Mouse (Mus musculus) left cerebral cortex, postnatal 10 days (tissue): Measurements from ENCODE around the gene Pdgfd. TPM values are rescaled to one million over a fixed set of nuclear protein-coding genes. Genes with fewer than 3 reads are reported as not detected.

Experiments
- DNase-seq, 2 experiments: peaks; one replicate each; pipeline ENCODE4 v3.0.0; 2021 to 2022; ENCODE audit warnings: low spot score in 2 of 2, mixed read lengths in 1 of 2; ENCODE audit errors: extremely low spot score in 1 of 2
- intact Hi-C: fragments of 180-260 bp; cut with DNase I; formaldehyde crosslinking; loops from one replicate; pipeline ENCODE4 v1.15.1; 2025
- total RNA-seq, 2 experiments: library from RNA; stranded (reverse); gene quantifications; 2 replicates each; pipeline ENCODE4 v1.2.3; 2021

Pdgfd gene
- total RNA-seq, 2 experiments from 2014 or later: 1.9 to 2.5 TPM

GRCm38 (mm10) chr9:6298547-6298946 lies 130.2 kb downstream of the Pdgfd start:
- no peak for DNase-seq
- intact Hi-C loops: no loop called here

DNA sequence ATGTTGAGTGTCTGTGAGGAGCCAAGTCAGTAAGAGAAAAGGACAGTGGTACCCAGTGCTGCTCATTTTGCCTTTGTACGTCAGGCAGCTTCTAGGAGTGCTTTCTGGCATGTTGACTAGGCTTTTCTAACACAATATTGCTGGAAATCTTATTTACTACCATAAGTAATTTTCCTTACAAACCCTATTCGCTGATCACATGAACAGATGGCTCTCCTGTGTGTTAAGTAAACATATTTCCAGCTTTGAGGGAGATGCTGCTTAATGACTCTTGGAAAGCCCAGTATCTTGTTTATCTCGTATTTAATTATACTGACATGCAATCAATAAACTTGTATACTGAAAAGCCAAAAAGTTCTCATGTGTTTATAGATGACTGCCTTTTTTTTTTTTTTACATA lies 133.7 kb downstream of the Pdgfd start:
- intact Hi-C loops: no loop called here
- no peak for DNase-seq

DNA sequence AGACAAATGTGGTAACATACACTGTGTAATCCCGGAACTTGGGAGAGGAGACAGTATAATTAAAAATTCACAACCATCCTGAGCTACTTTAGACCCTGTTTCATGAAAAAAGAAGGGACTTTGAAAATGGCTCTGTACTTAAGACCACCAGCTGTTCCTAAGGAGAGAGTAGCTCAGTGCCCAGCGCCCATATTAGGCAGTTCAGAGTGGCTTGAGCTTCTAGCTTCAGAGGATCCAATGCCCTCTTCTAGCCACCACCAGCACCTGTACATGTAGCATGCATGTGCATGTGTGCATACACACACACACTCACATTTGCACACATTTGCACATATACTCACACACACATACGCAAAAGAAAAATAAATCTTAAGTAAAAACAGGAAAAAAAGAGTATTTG lies 136.2 kb downstream of the Pdgfd start:
- no peak for DNase-seq
- intact Hi-C loops: no loop called here

DNA sequence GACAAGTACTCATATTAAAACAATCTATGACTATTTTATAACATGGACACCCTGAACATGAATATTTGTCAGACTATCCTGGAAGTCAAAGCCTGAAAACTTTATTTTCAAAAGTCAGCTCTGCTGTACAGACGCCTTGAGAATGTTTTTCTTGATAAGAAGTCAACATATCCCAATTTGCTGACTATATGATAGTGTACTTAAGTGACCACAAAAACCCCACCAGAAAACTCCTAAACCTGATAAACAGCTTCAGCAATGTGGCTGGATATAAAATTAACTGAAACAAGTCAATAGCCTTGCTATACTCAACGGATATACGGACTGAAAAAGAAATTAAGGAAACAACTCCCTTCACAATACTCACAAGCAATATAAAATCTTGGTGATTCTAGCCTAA lies 137.5 kb downstream of the Pdgfd start:
- intact Hi-C loops: no loop called here
- DNase-seq: no peak

DNA sequence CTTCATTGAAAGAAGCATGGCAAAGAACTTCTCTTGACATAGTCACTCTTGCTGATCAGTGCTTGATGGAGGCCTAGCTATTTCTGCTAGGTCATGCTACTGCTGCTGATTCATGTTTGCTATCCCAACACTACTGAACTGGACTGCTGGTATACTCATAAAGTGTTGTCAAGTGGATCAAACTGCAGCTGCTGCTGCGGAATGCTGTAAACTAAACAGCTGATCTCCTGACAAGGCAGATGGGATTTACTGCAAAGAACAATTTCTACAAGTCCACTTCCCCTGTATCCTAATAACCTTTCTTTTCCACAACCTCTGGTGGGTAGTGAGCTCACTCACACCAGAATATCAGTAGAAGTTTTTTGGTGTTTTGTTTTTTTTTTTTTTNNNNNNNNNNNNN lies 148.7 kb downstream of the Pdgfd start:
- DNase-seq: no peak
- intact Hi-C loops: no loop called here

DNA sequence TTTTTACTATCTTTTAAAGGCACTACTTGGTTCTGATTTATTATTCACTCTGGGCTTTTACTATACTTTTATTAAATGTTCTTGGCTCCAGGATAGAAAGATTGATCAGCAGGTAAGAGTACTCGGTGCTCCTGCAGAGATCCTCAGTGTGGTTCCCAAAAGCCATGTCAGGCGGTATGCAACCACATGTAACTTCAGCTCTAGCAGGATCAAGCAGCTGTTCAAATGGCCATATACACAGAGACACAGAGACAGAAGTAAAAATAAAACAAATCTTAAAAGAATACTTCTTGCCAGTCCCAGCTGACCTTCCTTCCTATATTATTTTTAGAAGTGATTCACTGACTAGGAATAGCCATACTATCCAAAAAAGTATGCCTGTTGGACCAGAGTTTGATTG lies 157.0 kb downstream of the Pdgfd start:
- intact Hi-C loops: no loop called here
- no peak for DNase-seq

GRCm38 (mm10) chr9:6333499-6333898 lies 165.1 kb downstream of the Pdgfd start:
- intact Hi-C loops: no loop called here
- DNase-seq: no peak

DNA sequence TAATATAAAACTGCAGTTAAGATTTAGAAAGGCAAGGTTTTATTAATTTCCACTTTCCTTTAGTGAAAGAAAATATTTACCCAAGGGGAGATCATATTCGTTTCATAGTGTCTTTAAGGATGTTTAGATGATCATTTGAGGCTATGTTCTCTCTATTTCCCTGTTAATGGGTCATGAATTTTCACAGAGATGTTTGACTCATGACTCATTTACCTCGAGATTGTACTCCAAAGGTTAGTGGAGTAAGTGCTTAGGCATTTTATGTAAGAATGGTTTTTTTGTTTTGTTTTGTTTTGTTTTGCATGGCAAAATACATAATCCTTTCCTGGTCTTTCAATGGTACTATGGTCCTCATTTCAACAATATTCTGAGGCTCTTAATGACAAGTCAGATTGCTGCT lies 167.9 kb downstream of the Pdgfd start:
- no peak for DNase-seq
- intact Hi-C loops: no loop called here

- no peak for DNase-seq
- intact Hi-C loops: no loop called here
Observed at GRCm38 (mm10) chr9:6337891-6338290, 169.5 kb downstream of the Pdgfd start.

- intact Hi-C loops: no loop called here
Observed at GRCm38 (mm10) chr9:6338344-6338743, 170.0 kb downstream of the Pdgfd start.

DNA sequence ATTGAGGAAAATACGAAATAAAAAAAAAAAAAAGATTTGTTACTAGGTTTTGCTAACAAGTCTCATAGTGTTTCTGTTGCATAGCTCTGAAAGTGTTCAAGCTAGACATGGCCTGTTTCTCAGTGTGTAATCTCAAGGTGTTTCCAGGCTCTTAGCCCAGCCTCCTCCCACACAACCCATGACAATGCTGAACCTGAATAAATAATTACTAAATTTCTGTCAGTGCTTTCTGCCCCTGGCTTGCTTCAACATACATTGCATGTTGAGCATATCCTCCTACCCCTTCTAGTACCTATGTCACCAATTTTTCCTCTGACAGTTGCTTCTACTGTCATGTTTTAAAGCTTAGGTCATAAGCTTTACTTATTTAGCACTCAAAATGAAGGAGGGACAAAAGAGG lies 171.0 kb downstream of the Pdgfd start:
- intact Hi-C loops: no loop called here
- no peak for DNase-seq

More at GRCm38 (mm10) chr9:6338344-6338743, 170.0 kb downstream of the Pdgfd start:
- no peak for DNase-seq

DNA sequence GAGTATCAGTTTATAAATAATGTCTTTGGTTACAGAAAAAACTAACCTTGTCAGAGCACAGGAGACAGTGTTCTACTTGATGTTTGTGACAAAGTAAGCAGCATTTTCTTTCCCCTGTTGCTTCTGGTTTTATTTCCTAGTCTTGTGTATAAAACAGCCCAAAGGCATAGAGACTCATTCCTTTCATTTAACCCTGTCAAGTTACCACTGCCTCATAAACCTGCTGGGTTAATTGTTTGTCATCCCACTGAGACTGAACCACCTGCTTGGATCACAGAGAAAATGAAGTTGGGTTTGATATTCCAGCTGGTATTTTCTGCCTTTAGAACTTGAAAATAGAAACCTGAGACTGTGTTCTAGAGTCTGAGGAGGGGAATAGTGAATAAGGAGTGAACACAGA lies 172.4 kb downstream of the Pdgfd start:
- intact Hi-C loops: no loop called here

DNA sequence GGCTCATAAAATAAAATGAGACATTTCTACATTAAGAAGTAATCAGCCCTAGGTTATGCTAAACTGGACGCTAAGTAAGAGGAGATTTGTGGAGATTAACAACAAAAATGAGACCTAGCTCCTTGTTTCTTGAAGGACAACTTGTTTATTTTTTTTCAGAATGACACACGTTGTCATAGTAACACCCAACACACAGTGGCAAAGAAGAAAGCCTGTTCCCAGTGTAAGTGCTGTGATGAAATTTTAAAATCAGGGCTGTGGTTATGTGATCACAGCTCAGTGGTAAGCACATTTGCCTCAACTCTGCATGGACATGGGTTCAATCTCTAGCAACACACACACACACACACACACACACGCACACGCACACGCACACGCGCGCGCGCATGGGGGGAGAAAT lies 174.5 kb downstream of the Pdgfd start:
- DNase-seq: no peak
- intact Hi-C loops: no loop called here

More for the DNA sequence above, 172.4 kb downstream of the Pdgfd start:
- no peak for DNase-seq

- intact Hi-C loops: no loop called here
- no peak for DNase-seq
Observed at GRCm38 (mm10) chr9:6344514-6344913, 176.1 kb downstream of the Pdgfd start.

GRCm38 (mm10) chr9:6344924-6345323 lies 176.5 kb downstream of the Pdgfd start:
- intact Hi-C loops: no loop called here
- no peak for DNase-seq

DNA sequence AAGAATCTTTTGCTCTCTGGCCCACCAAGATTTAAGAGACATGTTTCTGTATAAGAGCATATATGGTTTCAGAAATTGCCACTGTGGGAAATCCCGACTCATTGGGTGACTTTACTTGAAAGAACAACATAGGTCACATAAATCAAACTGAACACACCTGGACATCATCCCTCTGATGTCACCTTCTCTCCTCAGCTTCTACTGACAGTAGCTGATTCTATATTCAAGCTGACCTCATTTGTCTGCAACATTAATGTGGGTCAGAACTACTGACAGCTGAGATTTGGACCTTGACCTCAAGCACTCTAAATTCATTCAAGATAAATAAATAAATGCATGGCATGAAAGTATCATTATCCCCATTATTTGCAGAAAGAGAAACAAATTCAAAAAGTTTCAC lies 177.0 kb downstream of the Pdgfd start:
- no peak for DNase-seq
- intact Hi-C loops: no loop called here

DNA sequence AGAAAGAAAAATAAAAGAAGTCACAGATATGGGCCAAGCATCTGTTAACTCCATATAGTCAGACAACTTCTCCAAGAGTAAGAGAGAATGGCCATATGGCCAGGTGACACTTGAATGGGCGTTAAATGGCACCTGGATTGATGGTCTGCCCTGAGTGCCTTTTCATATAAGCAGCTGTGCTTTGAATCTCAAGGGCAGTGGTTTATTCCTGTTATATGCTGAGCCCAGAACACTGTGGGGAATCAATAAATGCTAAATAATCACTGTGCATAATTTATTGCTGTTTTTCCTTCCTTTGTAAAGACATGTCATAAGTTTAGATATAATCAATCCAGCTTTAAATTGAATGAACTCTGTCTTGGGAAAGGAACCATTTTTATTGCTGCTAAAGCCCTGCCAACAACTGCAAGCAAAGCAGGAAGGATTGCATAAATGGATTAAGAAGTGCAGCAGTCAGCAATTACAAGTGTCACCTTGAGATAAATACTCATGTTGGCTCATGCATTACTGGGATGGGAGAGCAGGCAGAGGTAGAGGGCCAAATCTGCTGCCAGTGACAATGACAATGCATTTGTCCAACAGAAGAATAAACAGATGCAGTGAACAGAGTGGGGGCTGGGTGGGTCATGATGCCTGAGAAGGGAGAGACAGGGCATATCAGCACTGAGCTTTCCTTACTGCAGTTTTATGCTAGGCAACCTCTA lies 185.0 kb downstream of the Pdgfd start:
- intact Hi-C loops: no loop called here
- DNase-seq: no peak

GRCm38 (mm10) chr9:6360795-6361194 lies 192.4 kb downstream of the Pdgfd start:
- intact Hi-C loops: no loop called here
- DNase-seq: no peak

GRCm38 (mm10) chr9:6366550-6366949 lies 198.2 kb downstream of the Pdgfd start:
- intact Hi-C loops: no loop called here
- no peak for DNase-seq

- no peak for DNase-seq
- intact Hi-C loops: no loop called here
Observed at GRCm38 (mm10) chr9:6401764-6402163, 233.4 kb downstream of the Pdgfd start.

GRCm38 (mm10) chr9:6406535-6406934 lies 238.2 kb downstream of the Pdgfd start:
- intact Hi-C loops: no loop called here

More at GRCm38 (mm10) chr9:6406535-6406934, 238.2 kb downstream of the Pdgfd start:
- no peak for DNase-seq
